ENCODE assay signal across 12 mouse cellular contexts in genomic region chr10:89703042-89703441, GRCm38 (mm10). TPM values are rescaled to one million over a fixed set of nuclear protein-coding genes. Genes with fewer than 3 reads are reported as not detected.
DNase-seq lines count a peak whose midpoint lies in the region; ATAC-seq and TF ChIP-seq lines count a peak whose summit lies in the region.
"Had no signal": no experiment of that assay in that cellular context is flagged by ENCODE, and none has a peak within 500 bp of the region (broad histone marks: within the 10 kb centered on the region; RNA-seq: fewer than 3 reads in every experiment).

No protein-coding gene starts in this region.

- no peak for ATAC-seq in kidney, postnatal 0 days (replicated peaks; ENCODE audit: low FRiP score, low read depth)
- ATAC-seq in kidney, embryonic 15.5 days (replicated peaks; ENCODE audit: low FRiP score): no peak
- ATAC-seq in liver, postnatal 0 days: no peak
- ATAC-seq in erythroblast, adult 5-6 weeks (replicated peaks; ENCODE audit: low FRiP score, poor library complexity, severe bottlenecking): no peak

- no peaks in the 10 kb centered on the region for H3K4me1 ChIP-seq in kidney, postnatal 0 days (replicated peaks; ENCODE audit: insufficient read depth, low read length)
- no peaks in the 10 kb centered on the region for H3K4me1 ChIP-seq in kidney, embryonic 15.5 days
- no peaks in the 10 kb centered on the region for H3K4me1 ChIP-seq in liver, postnatal 0 days (ENCODE audit: insufficient read depth)
- H3K4me1 ChIP-seq in thymus, adult 2 months (replicated peaks; ENCODE audit: control insufficient read depth, insufficient read depth, low read length): peaks cover 5% of the 10 kb centered on the region
- H3K4me1 ChIP-seq: forebrain, embryonic 12.5 days had no signal

- H3K27me3 ChIP-seq in kidney, postnatal 0 days (ENCODE audit: insufficient read depth, low read length): no peaks in the 10 kb centered on the region
- H3K27me3 ChIP-seq in kidney, embryonic 15.5 days: no peaks in the 10 kb centered on the region
- no peaks in the 10 kb centered on the region for H3K27me3 ChIP-seq in liver, postnatal 0 days (ENCODE audit: insufficient read depth, low read length)
- H3K27me3 ChIP-seq in thymus, adult 2 months (ENCODE audit: control insufficient read depth, insufficient read depth, low read length): no peaks in the 10 kb centered on the region
- H3K27me3 ChIP-seq: forebrain, embryonic 12.5 days had no signal

- TF ChIP-seq EP300 in liver, postnatal 0 days (IDR thresholded peaks at IDR 0.05; ENCODE audit: low read depth): no peak

- H3K27ac ChIP-seq in kidney, postnatal 0 days: no peak overlapping the region
- no peak overlapping the region for H3K27ac ChIP-seq in kidney, embryonic 15.5 days
- no peak overlapping the region for H3K27ac ChIP-seq in liver, postnatal 0 days (ENCODE audit: low read depth)
- no peak overlapping the region; the same call in 1 of the 2 replicates for H3K27ac ChIP-seq in thymus, adult 2 months (ENCODE audit: control insufficient read depth, insufficient read depth, low read length)
- H3K27ac ChIP-seq: forebrain, embryonic 12.5 days had no signal

- H3K9me3 ChIP-seq in kidney, postnatal 0 days (replicated peaks; ENCODE audit: low read length): no peaks in the 10 kb centered on the region
- no peaks in the 10 kb centered on the region for H3K9me3 ChIP-seq in kidney, embryonic 15.5 days (replicated peaks)
- H3K9me3 ChIP-seq in liver, postnatal 0 days (ENCODE audit: low read length): no peaks in the 10 kb centered on the region
- H3K9me3 ChIP-seq: forebrain, embryonic 12.5 days had no signal

- no peaks in the 10 kb centered on the region for H3K36me3 ChIP-seq in kidney, postnatal 0 days (ENCODE audit: insufficient read depth, low read length)
- H3K36me3 ChIP-seq in kidney, embryonic 15.5 days: no peaks in the 10 kb centered on the region
- no peaks in the 10 kb centered on the region for H3K36me3 ChIP-seq in liver, postnatal 0 days (replicated peaks; ENCODE audit: insufficient read depth, low read length)
- H3K36me3 ChIP-seq in thymus, adult 2 months (ENCODE audit: control insufficient read depth, insufficient read depth, low read length): no peaks in the 10 kb centered on the region
- H3K36me3 ChIP-seq: forebrain, embryonic 12.5 days had no signal

- no peak for TF ChIP-seq POLR2A in thymus, adult 2 months (IDR thresholded peaks at IDR 0.05; ENCODE audit: control insufficient read depth, extremely low read depth, insufficient read depth, low read length, poor library complexity)

- no peak overlapping the region for H3K9ac ChIP-seq in kidney, postnatal 0 days (ENCODE audit: low read depth, low read length)
- H3K9ac ChIP-seq in kidney, embryonic 15.5 days: no peak overlapping the region
- no peak overlapping the region for H3K9ac ChIP-seq in liver, postnatal 0 days (replicated peaks)
- H3K9ac ChIP-seq: forebrain, embryonic 12.5 days had no signal

- TF ChIP-seq CTCF in kidney, postnatal 0 days (IDR thresholded peaks at IDR 0.05; ENCODE audit: low read depth): no peak
- no peak for TF ChIP-seq CTCF in liver, postnatal 0 days (IDR thresholded peaks at IDR 0.05; ENCODE audit: low read depth)
- no peak for TF ChIP-seq CTCF in thymus, adult 2 months (IDR thresholded peaks at IDR 0.05; ENCODE audit: borderline replicate concordance, control insufficient read depth, extremely low read depth, insufficient read depth, low read length, poor library complexity)

- 52% methylated on average over 5 of the region's 5 CpGs for WGBS in kidney, postnatal 0 days
- 53% methylated on average over 5 of the region's 5 CpGs for WGBS in kidney, embryonic 15.5 days
- 32% methylated on average over 5 of the region's 5 CpGs for WGBS in liver, postnatal 0 days (ENCODE audit: insufficient replicate concordance)
- 22% methylated on average over 5 of the region's 5 CpGs for WGBS in thymus, adult 2 months

- H3K4me2 ChIP-seq in kidney, postnatal 0 days (ENCODE audit: low read length): no peak overlapping the region
- no peak overlapping the region for H3K4me2 ChIP-seq in kidney, embryonic 15.5 days
- no peak overlapping the region for H3K4me2 ChIP-seq in liver, postnatal 0 days (ENCODE audit: low read depth, low read length)
- H3K4me2 ChIP-seq: forebrain, embryonic 12.5 days; midbrain, embryonic 11.5 days had no signal

- DNase-seq in kidney, postnatal 0 days (ENCODE audit: low spot score): peak; percentile 43
- DNase-seq in R1 (ENCODE audit: low read depth, low spot score): peak; percentile 44
- DNase-seq in liver, postnatal 0 days: peak; percentile 28
- peak; percentile 32 for DNase-seq in thymus, adult 2 months
- DNase-seq in frontal cortex, postnatal 36 days (ENCODE audit: low spot score in 2 of 2): no peak
- DNase-seq in left cerebral cortex, adult 9 months (ENCODE audit: low spot score in 2 of 2): no peak
- DNase-seq: heart, postnatal 36 days; kidney, postnatal 14 days had no signal

- H3K4me3 ChIP-seq in kidney, postnatal 0 days (replicated peaks; ENCODE audit: low read depth, low read length): no peak overlapping the region
- no peak overlapping the region for H3K4me3 ChIP-seq in kidney, embryonic 15.5 days (replicated peaks)
- no peak overlapping the region for H3K4me3 ChIP-seq in liver, postnatal 0 days (ENCODE audit: low read depth, low read length)
- H3K4me3 ChIP-seq in thymus, adult 2 months (ENCODE audit: control insufficient read depth, insufficient read depth, low read length): no peak overlapping the region
- H3K4me3 ChIP-seq: forebrain, embryonic 12.5 days had no signal

RNA-seq across cellular contexts. Expression of gene Scyl2, which starts 17.0 kb away (rescaled TPM):
- 6.7 and 7.0 TPM in 2 replicates for polyA plus RNA-seq in kidney, postnatal 0 days (2015; fragmentation: Nextera tagmentation; extraction: Ambion mirVana)
- polyA plus RNA-seq in kidney, embryonic 15.5 days (2015; fragmentation: Nextera tagmentation; extraction: Ambion mirVana): 7.9 and 8.1 TPM in 2 replicates
- 3.5 and 4.8 TPM in 2 replicates for polyA plus RNA-seq in liver, postnatal 0 days (2015; fragmentation: Nextera tagmentation; extraction: Ambion mirVana)
- polyA plus RNA-seq in thymus, adult 2 months (2012; rRNA removed): 20.6 and 23.1 TPM in 2 replicates
- total RNA-seq in erythroblast, adult 5-6 weeks (2015; ENCODE audit: low replicate concordance): 8.6 and 14.4 TPM in 2 replicates
- total RNA-seq in erythroblast, adult 5-6 weeks (2017; ENCODE audit: low replicate concordance): 8.0 and 20.2 TPM in 2 replicates

RNA-seq across cellular contexts. Expression of gene Actr6, which starts 29.1 kb away (rescaled TPM):
- 38.5 and 40.7 TPM in 2 replicates for polyA plus RNA-seq in kidney, postnatal 0 days (2015; fragmentation: Nextera tagmentation; extraction: Ambion mirVana)
- polyA plus RNA-seq in kidney, embryonic 15.5 days (2015; fragmentation: Nextera tagmentation; extraction: Ambion mirVana): 33.4 and 35.3 TPM in 2 replicates
- polyA plus RNA-seq in liver, postnatal 0 days (2015; fragmentation: Nextera tagmentation; extraction: Ambion mirVana): 19.2 and 19.9 TPM in 2 replicates
- 2.6 and 2.7 TPM in 2 replicates for polyA plus RNA-seq in thymus, adult 2 months (2012; rRNA removed)
- 5.6 and 8.8 TPM in 2 replicates for total RNA-seq in erythroblast, adult 5-6 weeks (2015; ENCODE audit: low replicate concordance)
- total RNA-seq in erythroblast, adult 5-6 weeks (2017; ENCODE audit: low replicate concordance): 3.2 and 8.1 TPM in 2 replicates

RNA-seq across cellular contexts. Expression of gene Uhrf1bp1l, which starts 41.7 kb away (rescaled TPM):
- polyA plus RNA-seq in kidney, postnatal 0 days (2015; fragmentation: Nextera tagmentation; extraction: Ambion mirVana): 28.3 and 30.9 TPM in 2 replicates
- 30.3 and 34.9 TPM in 2 replicates for polyA plus RNA-seq in kidney, embryonic 15.5 days (2015; fragmentation: Nextera tagmentation; extraction: Ambion mirVana)
- polyA plus RNA-seq in liver, postnatal 0 days (2015; fragmentation: Nextera tagmentation; extraction: Ambion mirVana): 13.2 and 14.7 TPM in 2 replicates
- 20.4 and 20.7 TPM in 2 replicates for polyA plus RNA-seq in thymus, adult 2 months (2012; rRNA removed)
- total RNA-seq in erythroblast, adult 5-6 weeks (2015; ENCODE audit: low replicate concordance): 11.7 and 14.4 TPM in 2 replicates
- 7.4 and 9.5 TPM in 2 replicates for total RNA-seq in erythroblast, adult 5-6 weeks (2017; ENCODE audit: low replicate concordance)

Comparison
In these comparisons a context has a peak if more than half of its experiments do, and no peak if none do; other contexts are left out.
1. DNase-seq: peak in kidney, postnatal 0 days (single experiment), R1 (single experiment), liver, postnatal 0 days (single experiment) and thymus, adult 2 months (single experiment); none in frontal cortex, postnatal 36 days (0 of 2) and left cerebral cortex, adult 9 months (0 of 2).